ENCODE assay signal across 8 mouse cellular contexts in genomic region chr11:69547071-69547470, GRCm38 (mm10). TPM values are rescaled to one million over a fixed set of nuclear protein-coding genes. Genes with fewer than 3 reads are reported as not detected.
DNase-seq lines count a peak whose midpoint lies in the region; ATAC-seq and TF ChIP-seq lines count a peak whose summit lies in the region.

No protein-coding gene starts in this region.

- no peak for TF ChIP-seq EP300 in ES-Bruce4 (IDR thresholded peaks at IDR 0.05; ENCODE audit: insufficient read depth, low read depth, low read length)

- peaks cover 6% of the 10 kb centered on the region for H3K4me1 ChIP-seq in ES-Bruce4 (ENCODE audit: control insufficient read depth, insufficient read depth, low read length)
- H3K4me1 ChIP-seq in cortical plate, adult 2 months (ENCODE audit: control insufficient read depth, insufficient read depth, low read length), result no peaks in the 10 kb centered on the region
- H3K4me1 ChIP-seq in limb, embryonic 11.5 days (ENCODE audit: control insufficient read depth, insufficient read depth, low read length), result no peaks in the 10 kb centered on the region; the same call in 1 of the 2 replicates
- H3K4me1 ChIP-seq in midbrain, embryonic 14.5 days (ENCODE audit: control insufficient read depth, insufficient read depth, low read length), result peaks cover 51% of the 10 kb centered on the region

- TF ChIP-seq CTCF in ES-Bruce4 (IDR thresholded peaks at IDR 0.05; ENCODE audit: low read depth, low read length), result peak; percentile 66
- TF ChIP-seq CTCF in cortical plate, adult 2 months (IDR thresholded peaks at IDR 0.05; ENCODE audit: extremely low read depth, insufficient read depth, low read length), result peak; percentile 33

- no peak for TF ChIP-seq POLR2A in ES-Bruce4 (IDR thresholded peaks at IDR 0.05; ENCODE audit: insufficient read depth, low read length)
- no peak for TF ChIP-seq POLR2A in cortical plate, adult 2 months (IDR thresholded peaks at IDR 0.05; ENCODE audit: extremely low read depth, insufficient read depth, low read length)

- H3K9ac ChIP-seq in ES-Bruce4 (ENCODE audit: low read depth, poor library complexity, severe bottlenecking), result peak overlapping the region; percentile 77
- peak overlapping the region; percentile 62 for H3K9ac ChIP-seq in limb, embryonic 11.5 days (ENCODE audit: low read length)
- H3K9ac ChIP-seq in midbrain, embryonic 14.5 days (replicated peaks; ENCODE audit: low read length), result peak overlapping the region; percentile 61

- no peaks in the 10 kb centered on the region for H3K36me3 ChIP-seq in ES-Bruce4 (ENCODE audit: control insufficient read depth, insufficient read depth, low read length, poor library complexity, severe bottlenecking)
- no peaks in the 10 kb centered on the region for H3K36me3 ChIP-seq in limb, embryonic 11.5 days (ENCODE audit: control insufficient read depth, insufficient read depth, low read length)
- H3K36me3 ChIP-seq in midbrain, embryonic 14.5 days (ENCODE audit: control insufficient read depth, insufficient read depth, low read length), result no peaks in the 10 kb centered on the region

- peak overlapping the region; percentile 69 for H3K4me2 ChIP-seq in limb, embryonic 11.5 days (ENCODE audit: low read depth, severe bottlenecking)
- peak overlapping the region; percentile 88 for H3K4me2 ChIP-seq in midbrain, embryonic 14.5 days (ENCODE audit: low read length)

- H3K4me3 ChIP-seq in ES-Bruce4 (ENCODE audit: low read depth, low read length), result peak overlapping the region; percentile 32
- peak overlapping the region; percentile 44; the same call in 1 of the 2 replicates for H3K4me3 ChIP-seq in cortical plate, adult 2 months (ENCODE audit: insufficient read depth, low read length)
- peak overlapping the region; percentile 27 for H3K4me3 ChIP-seq in limb, embryonic 11.5 days (ENCODE audit: low read depth, low read length)
- H3K4me3 ChIP-seq in midbrain, embryonic 14.5 days (replicated peaks; ENCODE audit: low read depth, low read length), result peak overlapping the region; percentile 42

- no peak overlapping the region for H3K27ac ChIP-seq in ES-Bruce4 (ENCODE audit: insufficient read depth, low read length)
- H3K27ac ChIP-seq in cortical plate, adult 2 months (ENCODE audit: insufficient read depth, low read length), result no peak overlapping the region
- peak overlapping the region; percentile 63 for H3K27ac ChIP-seq in limb, embryonic 11.5 days (replicated peaks; ENCODE audit: low read depth, low read length)
- peak overlapping the region; percentile 93 for H3K27ac ChIP-seq in midbrain, embryonic 14.5 days (replicated peaks; ENCODE audit: low read depth, low read length)

- peak; percentile 19; the same call in 1 of the 2 replicates for ATAC-seq in limb, embryonic 11.5 days (ENCODE audit: insufficient number of reproducible peaks, low FRiP score, low TSS enrichment, low read depth)
- no peak for ATAC-seq in midbrain, embryonic 14.5 days (ENCODE audit: low FRiP score, low TSS enrichment)
- ATAC-seq in granulocyte monocyte progenitor cell, adult 5-6 weeks (replicated peaks; ENCODE audit: poor library complexity, severe bottlenecking), result no peak

- H3K27me3 ChIP-seq in ES-Bruce4 (ENCODE audit: control insufficient read depth, insufficient read depth, low read length, poor library complexity, severe bottlenecking), result no peaks in the 10 kb centered on the region
- no peaks in the 10 kb centered on the region for H3K27me3 ChIP-seq in limb, embryonic 11.5 days (ENCODE audit: control insufficient read depth, insufficient read depth, low read length)
- no peaks in the 10 kb centered on the region for H3K27me3 ChIP-seq in midbrain, embryonic 14.5 days (ENCODE audit: control insufficient read depth, insufficient read depth, low read length)

- 3% methylated on average over 15 of the region's 15 CpGs for WGBS in limb, embryonic 11.5 days
- 3% methylated on average over 15 of the region's 15 CpGs for WGBS in midbrain, embryonic 14.5 days

- peak; percentile 34 for DNase-seq in gastrocnemius, postnatal 10 days
- DNase-seq in gastrocnemius, postnatal 25 days, result no peak
- DNase-seq in heart, postnatal 4 days, result peak; percentile 67
- peak; percentile 78 for DNase-seq in limb, embryonic 11.5 days (ENCODE audit: low spot score)
- DNase-seq in midbrain, embryonic 14.5 days, result no peak

- H3K9me3 ChIP-seq in ES-Bruce4 (replicated peaks; ENCODE audit: control insufficient read depth, insufficient read depth, low read length, poor library complexity, severe bottlenecking), result no peaks in the 10 kb centered on the region
- H3K9me3 ChIP-seq in limb, embryonic 11.5 days (ENCODE audit: control insufficient read depth, low read length), result no peaks in the 10 kb centered on the region
- no peaks in the 10 kb centered on the region for H3K9me3 ChIP-seq in midbrain, embryonic 14.5 days (ENCODE audit: control insufficient read depth, low read length)

RNA-seq across cellular contexts. Expression of gene Dnah2, which starts 1.8 kb away (rescaled TPM):
- 1 to 10 TPM in 1 of 2 experiments, under 1 TPM in 1; 0.07 to 1.1 TPM for total RNA-seq in gastrocnemius, postnatal 10 days (2021)
- total RNA-seq in gastrocnemius, postnatal 25 days (2021), result under 1 TPM; 0.03 to 0.48 TPM
- polyA plus RNA-seq in ES-Bruce4 (2011; ENCODE audit: insufficient read depth, insufficient read length, low read depth, missing spikeins), result 1.2 and 2.0 TPM in 2 replicates
- polyA plus RNA-seq in cortical plate, adult 2 months (2012; rRNA removed), result 1.6 and 2.1 TPM in 2 replicates
- under 1 TPM; 0.20 to 0.50 TPM for total RNA-seq in heart, postnatal 4 days (2021)
- polyA plus RNA-seq in limb, embryonic 11.5 days (2014; fragmentation: Nextera tagmentation; extraction: Ambion mirVana), result 0.87 and 1.4 TPM in 2 replicates
- polyA plus RNA-seq in midbrain, embryonic 14.5 days (2014; fragmentation: Nextera tagmentation; extraction: Ambion mirVana), result 4.8 and 5.7 TPM in 2 replicates
- total RNA-seq in granulocyte monocyte progenitor cell, adult 5-6 weeks (2014; fragmentation: Nextera tagmentation), result 0.11 and 3.5 TPM in 2 replicates
- not detected in 2 replicates for total RNA-seq in granulocyte monocyte progenitor cell, adult 5-6 weeks (2017)

RNA-seq across cellular contexts. Expression of gene Efnb3, which starts 12.9 kb away (rescaled TPM):
- total RNA-seq in gastrocnemius, postnatal 10 days (2021), result 1 to 10 TPM; 1.6 to 2.3 TPM
- total RNA-seq in gastrocnemius, postnatal 25 days (2021), result under 1 TPM; 0.35 to 0.69 TPM
- polyA plus RNA-seq in ES-Bruce4 (2011; ENCODE audit: insufficient read depth, insufficient read length, low read depth, missing spikeins), result 3.9 and 4.0 TPM in 2 replicates
- 68.2 and 77.1 TPM in 2 replicates for polyA plus RNA-seq in cortical plate, adult 2 months (2012; rRNA removed)
- 100 to 1,000 TPM in 1 of 2 experiments, 10 to 100 TPM in 1; 98.5 to 117 TPM for total RNA-seq in heart, postnatal 4 days (2021)
- 12.9 and 14.4 TPM in 2 replicates for polyA plus RNA-seq in limb, embryonic 11.5 days (2014; fragmentation: Nextera tagmentation; extraction: Ambion mirVana)
- 40.7 and 109 TPM in 2 replicates for polyA plus RNA-seq in midbrain, embryonic 14.5 days (2014; fragmentation: Nextera tagmentation; extraction: Ambion mirVana)
- total RNA-seq in granulocyte monocyte progenitor cell, adult 5-6 weeks (2014; fragmentation: Nextera tagmentation), result not detected in 2 replicates
- not detected in 2 replicates for total RNA-seq in granulocyte monocyte progenitor cell, adult 5-6 weeks (2017)

RNA-seq across cellular contexts. Expression of gene Wrap53, which starts 33.0 kb away (rescaled TPM):
- total RNA-seq in gastrocnemius, postnatal 10 days (2021), result 1 to 10 TPM; 4.3 to 5.5 TPM
- total RNA-seq in gastrocnemius, postnatal 25 days (2021), result 1 to 10 TPM; 3.4 to 3.7 TPM
- polyA plus RNA-seq in ES-Bruce4 (2011; ENCODE audit: insufficient read depth, insufficient read length, low read depth, missing spikeins), result 10.3 and 17.8 TPM in 2 replicates
- 13.6 and 14.3 TPM in 2 replicates for polyA plus RNA-seq in cortical plate, adult 2 months (2012; rRNA removed)
- 1 to 10 TPM; 5.8 to 7.0 TPM for total RNA-seq in heart, postnatal 4 days (2021)
- polyA plus RNA-seq in limb, embryonic 11.5 days (2014; fragmentation: Nextera tagmentation; extraction: Ambion mirVana), result 45.7 and 46.9 TPM in 2 replicates
- 22.5 and 22.7 TPM in 2 replicates for polyA plus RNA-seq in midbrain, embryonic 14.5 days (2014; fragmentation: Nextera tagmentation; extraction: Ambion mirVana)
- total RNA-seq in granulocyte monocyte progenitor cell, adult 5-6 weeks (2014; fragmentation: Nextera tagmentation), result 8.0 and 18.8 TPM in 2 replicates
- total RNA-seq in granulocyte monocyte progenitor cell, adult 5-6 weeks (2017), result 6.5 and 11.3 TPM in 2 replicates

RNA-seq across cellular contexts. Expression of gene Trp53, which starts 33.1 kb away (rescaled TPM):
- total RNA-seq in gastrocnemius, postnatal 10 days (2021), result 10 to 100 TPM; 30.9 to 41.2 TPM
- total RNA-seq in gastrocnemius, postnatal 25 days (2021), result 10 to 100 TPM; 12.2 to 12.7 TPM
- polyA plus RNA-seq in ES-Bruce4 (2011; ENCODE audit: insufficient read depth, insufficient read length, low read depth, missing spikeins), result 230 and 277 TPM in 2 replicates
- 33.9 and 35.1 TPM in 2 replicates for polyA plus RNA-seq in cortical plate, adult 2 months (2012; rRNA removed)
- 10 to 100 TPM; 41.6 to 46.1 TPM for total RNA-seq in heart, postnatal 4 days (2021)
- polyA plus RNA-seq in limb, embryonic 11.5 days (2014; fragmentation: Nextera tagmentation; extraction: Ambion mirVana), result 250 and 254 TPM in 2 replicates
- 66.1 and 69.2 TPM in 2 replicates for polyA plus RNA-seq in midbrain, embryonic 14.5 days (2014; fragmentation: Nextera tagmentation; extraction: Ambion mirVana)
- total RNA-seq in granulocyte monocyte progenitor cell, adult 5-6 weeks (2014; fragmentation: Nextera tagmentation), result 215 and 226 TPM in 2 replicates
- total RNA-seq in granulocyte monocyte progenitor cell, adult 5-6 weeks (2017), result 56.8 and 58.0 TPM in 2 replicates

RNA-seq across cellular contexts. Expression of gene Atp1b2, which starts 58.7 kb away (rescaled TPM):
- total RNA-seq in gastrocnemius, postnatal 10 days (2021), result 100 to 1,000 TPM; 351 to 394 TPM
- total RNA-seq in gastrocnemius, postnatal 25 days (2021), result 100 to 1,000 TPM; 365 to 378 TPM
- polyA plus RNA-seq in ES-Bruce4 (2011; ENCODE audit: insufficient read depth, insufficient read length, low read depth, missing spikeins), result 20.4 and 24.0 TPM in 2 replicates
- 362 and 374 TPM in 2 replicates for polyA plus RNA-seq in cortical plate, adult 2 months (2012; rRNA removed)
- total RNA-seq in heart, postnatal 4 days (2021), result 10 to 100 TPM; 27.0 to 29.1 TPM
- polyA plus RNA-seq in limb, embryonic 11.5 days (2014; fragmentation: Nextera tagmentation; extraction: Ambion mirVana), result 4.5 and 4.9 TPM in 2 replicates
- polyA plus RNA-seq in midbrain, embryonic 14.5 days (2014; fragmentation: Nextera tagmentation; extraction: Ambion mirVana), result 46.5 and 46.7 TPM in 2 replicates
- 1.7 and 3.0 TPM in 2 replicates for total RNA-seq in granulocyte monocyte progenitor cell, adult 5-6 weeks (2014; fragmentation: Nextera tagmentation)
- 0.10 TPM in 1 of 2 replicates, not detected in the other for total RNA-seq in granulocyte monocyte progenitor cell, adult 5-6 weeks (2017)

Comparison
In these comparisons a context has a peak if more than half of its experiments do, and no peak if none do; other contexts are left out.
1. DNase-seq: peak in gastrocnemius, postnatal 10 days (single experiment), heart, postnatal 4 days (single experiment) and limb, embryonic 11.5 days (single experiment); none in gastrocnemius, postnatal 25 days (single experiment) and midbrain, embryonic 14.5 days (single experiment).
2. H3K27ac ChIP-seq: peak in limb, embryonic 11.5 days (single experiment) and midbrain, embryonic 14.5 days (single experiment); none in ES-Bruce4 (single experiment) and cortical plate, adult 2 months (single experiment).
3. RNA of gene Efnb3, which starts 12.9 kb away (total RNA-seq): 98.5 to 117 TPM in heart, postnatal 4 days; 1.6 to 2.3 TPM in gastrocnemius, postnatal 10 days, 0.35 to 0.69 TPM in gastrocnemius, postnatal 25 days and not detected in granulocyte monocyte progenitor cell, adult 5-6 weeks; every median in the first group is over 10 times any median in the second.
4. Peak in every context shown above with its lines, with median percentiles within 50 percentile points of each other: H3K4me3 ChIP-seq and H3K9ac ChIP-seq.